Mouse (Mus musculus) lung, embryonic 15.5 days (tissue): ENCODE results near the gene Ntn1. TPM values are rescaled to one million over a fixed set of nuclear protein-coding genes. Genes with fewer than 3 reads are reported as not detected.

Source experiments
- ATAC-seq: fragments of 200-750 bp; cut with Nextera tagmentation; 2 replicates; pipeline ENCODE4 v1.8.0; 2017; ENCODE audit warnings: moderate number of reproducible peaks, borderline replicate concordance; ENCODE audit not compliant: low FRiP score, low TSS enrichment; ENCODE audit errors: extremely low read depth
- H3K27ac ChIP-seq: fragments of 300-500 bp; sonication (generic); 2 replicates; pipeline ENCODE4 v1.5.1; 2015; ENCODE audit warnings: moderate library complexity, mild to moderate bottlenecking, inconsistent platforms
- H3K27me3 ChIP-seq: fragments of 300-500 bp; sonication (generic); 2 replicates; pipeline ENCODE4 v1.6.1; 2015; ENCODE audit warnings: inconsistent platforms
- H3K36me3 ChIP-seq: fragments of 300-500 bp; sonication (generic); 2 replicates; pipeline ENCODE4 v1.6.1; 2015; ENCODE audit warnings: inconsistent platforms
- H3K4me1 ChIP-seq: fragments of 300-500 bp; sonication (generic); 2 replicates; pipeline ENCODE4 v1.6.1; 2015; ENCODE audit warnings: inconsistent platforms
- H3K4me2 ChIP-seq: fragments of 300-500 bp; sonication (generic); 2 replicates; pipeline ENCODE4 v1.6.1; 2015; ENCODE audit warnings: inconsistent platforms, mild to moderate bottlenecking, moderate library complexity
- H3K4me3 ChIP-seq: fragments of 300-500 bp; sonication (generic); 2 replicates; pipeline ENCODE4 v1.5.1; 2015; ENCODE audit warnings: mild to moderate bottlenecking, inconsistent platforms
- H3K9ac ChIP-seq: fragments of 300-500 bp; sonication (generic); 2 replicates; pipeline ENCODE4 v1.6.1; 2015; ENCODE audit warnings: inconsistent platforms
- H3K9me3 ChIP-seq: fragments of 300-500 bp; sonication (generic); 2 replicates; pipeline ENCODE4 v1.6.1; 2016; ENCODE audit warnings: inconsistent platforms
- WGBS: fragments of 180-500 bp; shearing (Covaris S2); methylation state at CpG from one replicate; pipeline ENCODE4 v1.1.7; 2015; 5-methylcytosine and 5-hydroxymethylcytosine counted together
- polyA plus RNA-seq: library from polyadenylated mRNA; unstranded; fragments of >200 nt; fragmentation: Nextera tagmentation; extraction: Ambion mirVana; gene quantifications from 2 replicates; pipeline ENCODE4 v1.2.1, GENCODE M21; 2015

Gene Ntn1
- polyA plus RNA-seq, 1 experiment from 2014 or later = 4.0 TPM

GRCm38 (mm10) chr11:68244254-68244991 is 156.2 kb downstream of the Ntn1 start:
- no peak overlapping the region for H3K27ac ChIP-seq
- H3K27me3 ChIP-seq = no peaks in the 10 kb centered on the region
- 79% methylated on average over 16 of the region's 16 CpGs for WGBS
- no peaks in the 10 kb centered on the region for H3K4me1 ChIP-seq
- H3K4me3 ChIP-seq = no peak overlapping the region
- H3K4me2 ChIP-seq = no peak overlapping the region
- H3K36me3 ChIP-seq = no peaks in the 10 kb centered on the region
- no peaks in the 10 kb centered on the region; the same call in 1 of the 2 replicates for H3K9me3 ChIP-seq
- no peak for ATAC-seq
- no peak overlapping the region for H3K9ac ChIP-seq

GRCm38 (mm10) chr11:68239756-68240155 is 160.9 kb downstream of the Ntn1 start:
- Histone ChIP-seq H3K4me1 (no peaks in the 10 kb centered on the region), H3K4me2 (no peak overlapping the region), H3K27ac (no peak overlapping the region), H3K27me3 (no peaks in the 10 kb centered on the region), H3K9ac (no peak overlapping the region), H3K9me3 (no peaks in the 10 kb centered on the region; the same call in 1 of the 2 replicates), H3K4me3 (no peak overlapping the region), H3K36me3 (no peaks in the 10 kb centered on the region)
- ATAC-seq = no peak
- WGBS = 46% methylated on average over 5 of the region's 5 CpGs

GRCm38 (mm10) chr11:68233469-68233965 is 167.1 kb downstream of the Ntn1 start:
- Histone ChIP-seq H3K9me3 (no peaks in the 10 kb centered on the region), H3K4me1 (peaks cover 15% of the 10 kb centered on the region), H3K27ac (no peak overlapping the region), H3K36me3 (no peaks in the 10 kb centered on the region), H3K27me3 (no peaks in the 10 kb centered on the region), H3K4me3 (no peak overlapping the region), H3K4me2 (no peak overlapping the region), H3K9ac (no peak overlapping the region)
- no peak for ATAC-seq
- 88% methylated on average over 9 of the region's 9 CpGs for WGBS

GRCm38 (mm10) chr11:68231558-68231957 is 169.1 kb downstream of the Ntn1 start:
- H3K4me3 ChIP-seq = no peak overlapping the region
- no peaks in the 10 kb centered on the region for H3K36me3 ChIP-seq
- WGBS = 89% methylated on average over 5 of the region's 5 CpGs
- no peaks in the 10 kb centered on the region for H3K9me3 ChIP-seq
- no peak overlapping the region for H3K27ac ChIP-seq
- H3K27me3 ChIP-seq = no peaks in the 10 kb centered on the region
- no peak for ATAC-seq
- no peak overlapping the region for H3K9ac ChIP-seq
- no peak overlapping the region for H3K4me2 ChIP-seq
- H3K4me1 ChIP-seq = peaks cover 24% of the 10 kb centered on the region

DNA sequence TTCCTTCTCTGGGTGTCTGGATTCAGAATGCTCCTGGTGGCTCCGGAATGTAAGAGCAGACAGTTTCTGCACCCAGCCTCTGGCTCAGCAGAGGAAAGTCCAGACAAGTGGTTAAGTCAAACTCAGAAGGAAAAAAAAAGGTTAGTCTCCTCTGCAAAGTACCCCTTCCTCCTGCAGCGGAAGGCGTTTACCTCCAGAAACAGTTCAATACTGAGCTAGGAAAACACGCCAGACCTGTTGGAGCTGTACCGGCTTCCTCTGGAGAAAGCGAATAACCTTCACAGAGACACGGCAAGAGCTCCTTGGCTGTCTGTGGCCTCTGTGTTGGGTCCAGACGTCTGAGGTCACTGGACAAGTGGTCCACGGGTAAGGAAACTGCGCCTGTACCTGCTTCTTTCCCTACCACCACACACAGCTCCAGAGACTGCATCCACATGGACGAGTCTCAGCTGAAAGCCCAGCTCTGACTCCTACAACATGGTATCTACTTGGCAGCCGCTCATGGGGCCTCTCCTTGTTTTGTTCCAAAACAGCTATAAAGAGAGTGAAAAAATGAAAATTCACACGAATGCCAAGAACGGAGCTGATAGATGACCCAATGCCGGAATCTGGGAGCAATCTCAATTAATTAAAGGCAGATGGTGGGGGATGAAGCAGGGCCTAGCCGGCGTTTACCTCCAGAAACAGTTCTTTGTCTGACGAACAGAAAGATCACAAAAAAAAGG is 171.5 kb downstream of the Ntn1 start:
- H3K4me1 ChIP-seq = peaks cover 25% of the 10 kb centered on the region
- no peaks in the 10 kb centered on the region for H3K9me3 ChIP-seq
- 39% methylated on average over 18 of the region's 18 CpGs for WGBS
- ATAC-seq = peak; percentile 20; the same call in 1 of the 2 replicates
- H3K4me3 ChIP-seq = no peak overlapping the region
- peak overlapping the region; percentile 29; the same call in 1 of the 2 replicates for H3K4me2 ChIP-seq
- H3K27me3 ChIP-seq = no peaks in the 10 kb centered on the region
- H3K36me3 ChIP-seq = no peaks in the 10 kb centered on the region
- no peak overlapping the region for H3K9ac ChIP-seq
- H3K27ac ChIP-seq = peak overlapping the region; percentile 48

DNA sequence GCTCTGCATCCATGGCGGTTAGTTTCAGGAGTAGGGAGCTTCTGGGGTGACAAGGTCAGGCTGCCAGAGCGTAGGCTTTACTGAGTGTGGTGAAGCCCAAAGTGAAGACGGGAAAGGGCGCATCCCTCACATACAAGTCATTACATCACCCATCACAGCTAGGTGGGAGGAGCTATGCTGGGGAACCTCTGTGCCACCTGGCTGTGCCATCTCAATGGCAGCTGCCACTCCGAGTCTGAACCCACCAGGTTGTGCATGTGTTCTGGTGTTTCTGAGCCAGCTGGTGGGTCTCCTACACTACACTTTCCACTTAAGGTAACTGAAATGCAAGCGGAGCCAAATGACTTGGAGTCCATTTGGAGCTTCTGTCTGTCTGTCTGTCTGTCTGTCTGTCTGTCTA is 172.8 kb downstream of the Ntn1 start:
- H3K4me3 ChIP-seq = no peak overlapping the region
- no peak overlapping the region for H3K9ac ChIP-seq
- no peak overlapping the region for H3K27ac ChIP-seq
- ATAC-seq = no peak
- no peaks in the 10 kb centered on the region for H3K36me3 ChIP-seq
- no peak overlapping the region for H3K4me2 ChIP-seq
- no peaks in the 10 kb centered on the region for H3K9me3 ChIP-seq
- peaks cover 25% of the 10 kb centered on the region for H3K4me1 ChIP-seq
- WGBS = 87% methylated on average over 6 of the region's 6 CpGs
- no peaks in the 10 kb centered on the region for H3K27me3 ChIP-seq

- peaks cover 25% of the 10 kb centered on the region for H3K4me1 ChIP-seq
- H3K9me3 ChIP-seq = no peaks in the 10 kb centered on the region
- no peaks in the 10 kb centered on the region for H3K36me3 ChIP-seq
- H3K27ac ChIP-seq = no peak overlapping the region
- H3K9ac ChIP-seq = no peak overlapping the region
- ATAC-seq = no peak
- no peak overlapping the region for H3K4me2 ChIP-seq
- no peak overlapping the region for H3K4me3 ChIP-seq
- WGBS = 71% methylated on average over 5 of the region's 5 CpGs
- no peaks in the 10 kb centered on the region for H3K27me3 ChIP-seq
These were observed 174.0 kb downstream of the Ntn1 start for GRCm38 (mm10) chr11:68226654-68227057.

DNA sequence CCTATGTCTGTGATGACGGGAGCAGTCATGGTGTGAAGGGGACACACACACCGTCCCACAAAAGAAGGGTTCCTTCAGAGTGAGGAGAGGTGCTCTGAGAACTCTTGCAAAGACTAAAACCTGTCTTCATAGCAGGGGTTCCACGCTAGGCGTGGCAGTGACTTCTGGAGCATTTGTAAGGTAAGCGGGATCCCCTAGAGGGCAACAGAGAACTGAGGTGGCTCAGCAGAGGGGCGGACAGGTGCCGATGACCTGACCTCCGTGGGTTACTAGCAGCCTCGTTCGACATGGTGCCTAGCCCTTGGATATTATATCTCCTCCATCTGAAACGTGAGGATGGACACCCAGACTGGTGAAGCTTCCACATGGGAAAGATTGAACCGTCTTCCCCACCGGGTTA is 177.5 kb downstream of the Ntn1 start:
- 49% methylated on average over 13 of the region's 13 CpGs for WGBS
- Histone ChIP-seq H3K36me3 (no peaks in the 10 kb centered on the region), H3K27me3 (no peaks in the 10 kb centered on the region), H3K9ac (no peak overlapping the region), H3K27ac (no peak overlapping the region), H3K9me3 (no peaks in the 10 kb centered on the region), H3K4me2 (no peak overlapping the region), H3K4me1 (peaks cover 7% of the 10 kb centered on the region; the same call in 1 of the 2 replicates), H3K4me3 (no peak overlapping the region)
- no peak for ATAC-seq

- no peaks in the 10 kb centered on the region for H3K9me3 ChIP-seq
- no peak for ATAC-seq
- no peak overlapping the region for H3K27ac ChIP-seq
- H3K9ac ChIP-seq = no peak overlapping the region
- H3K4me3 ChIP-seq = no peak overlapping the region
- peaks cover 7% of the 10 kb centered on the region; the same call in 1 of the 2 replicates for H3K4me1 ChIP-seq
- H3K4me2 ChIP-seq = no peak overlapping the region
- no peaks in the 10 kb centered on the region for H3K36me3 ChIP-seq
- 83% methylated on average over 7 of the region's 7 CpGs for WGBS
- H3K27me3 ChIP-seq = no peaks in the 10 kb centered on the region
These were observed 178.4 kb downstream of the Ntn1 start for GRCm38 (mm10) chr11:68222209-68222608.

DNA sequence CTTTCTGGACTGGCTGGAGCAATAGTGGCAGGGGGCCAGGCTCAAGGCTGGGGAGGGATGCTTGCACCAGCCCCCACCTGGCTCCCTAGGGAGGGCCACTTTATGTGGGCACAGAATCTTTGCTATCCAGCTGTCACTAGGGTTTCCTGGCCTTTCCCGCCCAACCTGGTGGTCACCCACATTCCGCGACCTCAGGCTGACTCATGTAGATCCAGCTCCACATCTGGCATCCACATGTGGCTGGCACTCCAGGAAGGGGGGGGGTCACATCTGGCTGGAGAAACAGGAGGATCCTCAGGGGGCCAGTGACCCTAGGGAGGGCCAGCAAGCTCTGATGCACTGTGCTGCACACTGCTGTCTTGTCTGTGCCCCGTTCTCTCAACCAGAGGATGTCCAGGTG is 179.9 kb downstream of the Ntn1 start:
- H3K27me3 ChIP-seq = no peaks in the 10 kb centered on the region
- peaks cover 8% of the 10 kb centered on the region for H3K4me1 ChIP-seq
- no peaks in the 10 kb centered on the region for H3K9me3 ChIP-seq
- H3K9ac ChIP-seq = no peak overlapping the region
- no peak for ATAC-seq
- H3K27ac ChIP-seq = no peak overlapping the region
- no peak overlapping the region for H3K4me2 ChIP-seq
- no peaks in the 10 kb centered on the region for H3K36me3 ChIP-seq
- no peak overlapping the region for H3K4me3 ChIP-seq
- 75% methylated on average over 4 of the region's 4 CpGs for WGBS

- WGBS = 49% methylated on average over 11 of the region's 11 CpGs
These were observed 184.6 kb downstream of the Ntn1 start for GRCm38 (mm10) chr11:68216041-68216440.

More at GRCm38 (mm10) chr11:68216041-68216440, 184.6 kb downstream of the Ntn1 start:
- Histone ChIP-seq H3K27ac (peak overlapping the region; percentile 39), H3K4me2 (no peak overlapping the region), H3K4me3 (no peak overlapping the region), H3K4me1 (peaks cover 48% of the 10 kb centered on the region), H3K36me3 (no peaks in the 10 kb centered on the region), H3K9ac (no peak overlapping the region), H3K27me3 (no peaks in the 10 kb centered on the region), H3K9me3 (no peaks in the 10 kb centered on the region)
- ATAC-seq = no peak
